Mouse (Mus musculus) hindbrain, embryonic 16.5 days (tissue): ENCODE measurements around the gene Slc24a4. TPM values are rescaled to one million over a fixed set of nuclear protein-coding genes. Genes with fewer than 3 reads are reported as not detected.

Source experiments
- ATAC-seq: fragments of 200-750 bp; cut with Nextera tagmentation; 2 replicates; pipeline ENCODE4 v1.8.0; 2017; ENCODE audit warnings: moderate TSS enrichment, moderate library complexity
- H3K27ac ChIP-seq: fragments of 300-500 bp; sonication (generic); 2 replicates; pipeline ENCODE4 v1.5.1; 2014; ENCODE audit warnings: low read depth, mild to moderate bottlenecking, control low read depth, low read length, moderate library complexity
- H3K27me3 ChIP-seq: fragments of 300-500 bp; sonication (generic); replicated peaks from 2 replicates; pipeline ENCODE4 v1.6.1; 2014; ENCODE audit warnings: low read length; ENCODE audit not compliant: control insufficient read depth, insufficient read depth
- H3K36me3 ChIP-seq: fragments of 300-500 bp; sonication (generic); 2 replicates; pipeline ENCODE4 v1.6.1; 2014; ENCODE audit warnings: mild to moderate bottlenecking, low read length, moderate library complexity, mixed read lengths; ENCODE audit not compliant: control insufficient read depth, insufficient read depth
- H3K4me1 ChIP-seq: fragments of 300-500 bp; sonication (generic); 2 replicates; pipeline ENCODE4 v1.6.1; 2014; ENCODE audit warnings: low read depth, low read length; ENCODE audit not compliant: control insufficient read depth, insufficient read depth
- H3K4me2 ChIP-seq: fragments of 300-500 bp; sonication (generic); 2 replicates; pipeline ENCODE4 v1.6.1; 2014; ENCODE audit warnings: mild to moderate bottlenecking, low read length, control low read depth, moderate library complexity
- H3K4me3 ChIP-seq: fragments of 300-500 bp; sonication (generic); 2 replicates; pipeline ENCODE4 v1.5.1; 2014; ENCODE audit warnings: mild to moderate bottlenecking, low read length, control low read depth, moderate library complexity
- H3K9ac ChIP-seq: fragments of 300-500 bp; sonication (generic); 2 replicates; pipeline ENCODE4 v1.6.1; 2014; ENCODE audit warnings: low read depth, mild to moderate bottlenecking, control low read depth, low read length, moderate library complexity
- H3K9me3 ChIP-seq: fragments of 300-500 bp; sonication (generic); 2 replicates; pipeline ENCODE4 v1.6.1; 2014; ENCODE audit warnings: mild to moderate bottlenecking, low read length, moderate library complexity; ENCODE audit not compliant: control insufficient read depth
- WGBS: fragments of 180-500 bp; shearing (Covaris S2); extraction: QIAGEN DNeasy Blood & Tissue Kit; methylation state at CpG from one replicate; pipeline ENCODE4 v1.1.7; 2014; 5-methylcytosine and 5-hydroxymethylcytosine counted together
- polyA plus RNA-seq: library from polyadenylated mRNA; unstranded; fragments of >200 nt; fragmentation: Nextera tagmentation; extraction: Ambion mirVana; gene quantifications from 2 replicates; pipeline ENCODE4 v1.2.1, GENCODE M21; 2015

Slc24a4 gene
- polyA plus RNA-seq, 1 experiment from 2014 or later, result 2.2 TPM

DNA sequence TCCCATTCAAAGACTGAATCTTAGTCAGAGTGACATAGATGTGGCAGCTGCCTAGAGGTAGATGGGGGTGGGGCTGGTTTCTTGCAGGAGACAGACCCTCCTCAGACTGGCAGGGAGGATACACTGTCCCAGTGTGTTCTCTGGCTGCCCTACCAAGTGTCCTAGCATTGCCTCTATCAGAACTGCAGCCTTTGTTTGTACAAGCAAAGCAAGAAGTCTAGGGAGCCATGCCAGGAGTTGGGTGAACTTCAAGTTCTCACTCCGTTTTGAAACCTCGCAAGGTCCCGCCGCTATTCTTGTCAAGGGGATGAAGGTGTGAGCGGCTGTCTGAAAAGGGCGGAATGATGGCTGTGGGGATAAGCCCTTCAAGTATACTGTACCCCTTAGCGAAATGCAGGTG, 22.7 kb downstream of the Slc24a4 start:
- Histone ChIP-seq H3K9ac (no peak overlapping the region), H3K4me3 (no peak overlapping the region), H3K4me2 (no peak overlapping the region), H3K4me1 (no peaks in the 10 kb centered on the region), H3K27me3 (no peaks in the 10 kb centered on the region), H3K27ac (no peak overlapping the region), H3K9me3 (no peaks in the 10 kb centered on the region), H3K36me3 (no peaks in the 10 kb centered on the region)
- no peak for ATAC-seq
- 89% methylated on average over 7 of the region's 7 CpGs for WGBS

DNA sequence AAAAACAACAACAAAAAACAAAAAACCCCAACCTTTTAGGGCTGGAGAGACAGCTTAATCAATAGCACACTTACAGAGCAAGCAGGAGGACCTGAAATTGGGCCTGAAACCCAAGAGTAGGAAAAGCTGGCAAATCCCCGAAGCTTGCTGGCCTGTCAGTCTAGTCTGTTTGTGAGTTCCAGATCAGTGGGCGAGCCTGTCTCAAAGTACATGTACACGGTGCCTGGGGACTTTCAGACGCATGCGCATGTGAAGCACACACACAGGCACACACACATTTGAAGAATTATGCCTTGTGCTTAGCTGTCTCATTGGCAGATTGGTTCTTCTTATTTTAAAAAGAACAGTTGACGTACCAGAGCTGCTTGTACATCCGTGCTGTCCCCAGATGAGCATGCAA, 25.3 kb downstream of the Slc24a4 start:
- H3K4me2 ChIP-seq, result no peak overlapping the region
- no peaks in the 10 kb centered on the region for H3K9me3 ChIP-seq
- H3K27me3 ChIP-seq, result no peaks in the 10 kb centered on the region
- H3K9ac ChIP-seq, result no peak overlapping the region
- WGBS, result 90% methylated on average over 7 of the region's 7 CpGs
- no peaks in the 10 kb centered on the region for H3K36me3 ChIP-seq
- no peak for ATAC-seq
- H3K27ac ChIP-seq, result no peak overlapping the region
- H3K4me1 ChIP-seq, result no peaks in the 10 kb centered on the region
- H3K4me3 ChIP-seq, result no peak overlapping the region

DNA sequence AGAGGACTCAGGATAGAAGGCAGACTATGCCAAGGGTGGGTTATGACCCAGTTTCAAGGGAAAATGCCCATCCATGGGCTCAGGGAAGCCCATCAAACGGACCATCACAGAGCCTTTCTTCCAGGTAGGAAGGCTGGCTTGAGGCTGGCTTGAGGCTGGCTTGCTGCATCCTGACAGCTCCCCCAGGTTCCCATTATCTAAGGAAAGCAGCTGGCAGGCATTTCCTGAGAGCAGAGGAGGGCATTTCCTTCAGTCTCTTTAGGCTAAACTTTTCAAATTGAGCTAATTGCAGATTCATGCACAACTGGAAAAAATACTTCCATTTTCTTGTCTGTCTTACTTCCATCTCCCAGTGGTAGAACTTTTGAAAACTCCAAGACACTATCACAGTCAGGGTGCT, 26.3 kb downstream of the Slc24a4 start:
- no peak for ATAC-seq
- H3K9me3 ChIP-seq, result no peaks in the 10 kb centered on the region

DNA sequence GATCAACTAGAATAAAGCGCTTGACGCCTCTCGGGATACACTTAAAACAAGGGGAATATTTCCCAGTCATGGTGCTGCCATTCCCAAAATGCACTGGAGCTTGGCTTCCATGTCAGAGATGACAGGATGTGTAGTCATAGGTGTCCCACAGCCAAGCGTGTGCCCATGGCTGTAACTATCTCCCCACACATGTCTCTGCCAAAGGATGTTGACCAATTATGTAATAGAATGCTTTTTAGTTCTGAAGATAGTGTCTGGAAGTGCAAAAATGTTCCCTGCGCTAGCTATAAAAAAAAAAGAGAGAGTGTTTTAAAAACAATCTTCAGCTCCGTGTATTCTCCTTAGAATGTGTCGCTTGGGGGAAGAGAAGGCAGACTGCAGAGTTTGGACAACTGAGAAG, 36.1 kb downstream of the Slc24a4 start:
- H3K9me3 ChIP-seq, result no peaks in the 10 kb centered on the region
- 91% methylated on average over 7 of the region's 7 CpGs for WGBS

More for the DNA sequence above, 26.3 kb downstream of the Slc24a4 start:
- no peak overlapping the region for H3K27ac ChIP-seq
- H3K36me3 ChIP-seq, result no peaks in the 10 kb centered on the region
- H3K4me2 ChIP-seq, result no peak overlapping the region
- no peaks in the 10 kb centered on the region for H3K27me3 ChIP-seq
- H3K4me1 ChIP-seq, result no peaks in the 10 kb centered on the region
- H3K9ac ChIP-seq, result no peak overlapping the region
- WGBS, result 56% methylated on average over 1 of the region's 1 CpGs
- H3K4me3 ChIP-seq, result no peak overlapping the region

DNA sequence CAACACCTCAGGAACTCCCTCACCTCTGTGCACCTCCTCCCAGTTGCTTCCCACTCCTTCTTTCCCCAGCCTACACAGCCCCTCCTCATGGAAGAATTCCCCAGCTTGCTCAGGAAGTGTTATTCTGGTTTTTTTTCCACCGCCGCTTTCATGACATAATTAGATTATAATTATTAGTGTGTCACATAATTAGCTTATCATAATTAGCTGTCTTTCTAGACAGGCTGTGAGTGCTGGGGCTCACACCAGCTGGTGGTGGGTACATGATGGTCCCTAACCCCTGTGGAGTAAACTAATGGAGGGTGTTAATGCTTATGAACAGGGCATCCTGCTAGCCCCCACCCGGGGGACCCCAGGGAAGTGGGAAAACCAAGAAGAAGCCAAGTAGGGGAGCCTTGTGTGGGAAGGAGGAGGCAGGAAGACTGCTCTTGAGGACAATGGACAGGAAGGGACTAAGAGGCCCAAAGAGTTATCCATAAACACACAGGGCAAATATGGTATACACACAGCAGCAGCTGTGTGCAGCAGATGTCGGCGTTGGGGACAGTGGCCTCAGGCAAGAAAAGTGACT, 38.2 kb downstream of the Slc24a4 start:
- H3K27me3 ChIP-seq, result no peaks in the 10 kb centered on the region
- no peaks in the 10 kb centered on the region for H3K9me3 ChIP-seq
- H3K27ac ChIP-seq, result no peak overlapping the region
- H3K4me3 ChIP-seq, result no peak overlapping the region
- H3K36me3 ChIP-seq, result no peaks in the 10 kb centered on the region
- ATAC-seq, result peak; percentile 62
- 49% methylated on average over 5 of the region's 5 CpGs for WGBS
- no peaks in the 10 kb centered on the region for H3K4me1 ChIP-seq
- H3K4me2 ChIP-seq, result no peak overlapping the region
- H3K9ac ChIP-seq, result no peak overlapping the region

More for the DNA sequence above, 36.1 kb downstream of the Slc24a4 start:
- Histone ChIP-seq H3K36me3 (no peaks in the 10 kb centered on the region), H3K4me2 (no peak overlapping the region), H3K9ac (no peak overlapping the region), H3K27me3 (no peaks in the 10 kb centered on the region), H3K4me1 (no peaks in the 10 kb centered on the region), H3K27ac (no peak overlapping the region), H3K4me3 (no peak overlapping the region)
- ATAC-seq, result no peak

DNA sequence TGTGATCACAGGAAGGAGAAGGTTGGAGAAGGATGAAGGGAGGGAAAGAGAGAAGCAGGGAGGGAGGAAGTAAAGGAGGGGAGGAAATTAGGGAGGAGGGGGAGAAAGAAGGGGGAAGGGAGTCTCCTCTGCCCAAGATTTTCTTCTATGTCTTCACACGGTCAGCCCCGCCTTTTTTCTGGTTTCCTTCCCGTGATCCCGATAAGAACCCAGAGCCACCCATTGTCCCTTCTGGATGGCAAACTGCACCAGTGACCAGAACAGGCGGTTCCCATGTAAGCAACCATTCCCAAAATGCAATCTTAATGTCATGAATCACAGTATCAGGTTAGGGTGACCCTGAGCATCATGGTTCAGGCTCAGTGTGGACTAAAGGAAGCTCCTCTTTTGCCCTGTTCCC, 38.8 kb downstream of the Slc24a4 start:
- no peaks in the 10 kb centered on the region for H3K36me3 ChIP-seq
- H3K27ac ChIP-seq, result no peak overlapping the region
- H3K27me3 ChIP-seq, result no peaks in the 10 kb centered on the region
- H3K9me3 ChIP-seq, result no peaks in the 10 kb centered on the region
- no peak for ATAC-seq
- H3K9ac ChIP-seq, result no peak overlapping the region
- WGBS, result 69% methylated on average over 5 of the region's 5 CpGs
- H3K4me2 ChIP-seq, result no peak overlapping the region
- no peak overlapping the region for H3K4me3 ChIP-seq
- H3K4me1 ChIP-seq, result no peaks in the 10 kb centered on the region

DNA sequence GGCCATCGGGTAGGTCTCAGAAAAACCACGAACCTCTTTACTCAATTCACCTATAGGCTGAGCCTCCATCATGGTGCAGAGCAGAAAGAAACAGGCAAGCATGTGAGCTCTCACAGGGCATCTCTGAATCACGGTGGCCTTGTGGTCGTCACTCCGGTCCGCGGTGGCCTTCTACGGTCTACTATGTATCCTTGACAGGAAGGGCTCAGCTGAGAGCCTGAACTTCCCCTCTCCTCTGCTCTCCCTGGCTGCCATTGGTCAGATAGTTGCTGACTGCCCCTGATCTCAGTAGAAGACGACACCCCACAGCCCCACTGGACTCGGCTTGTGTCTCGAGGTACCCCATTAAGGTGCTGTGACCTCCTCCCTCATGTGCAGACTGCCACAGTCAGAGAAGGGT, 44.2 kb downstream of the Slc24a4 start:
- no peak overlapping the region for H3K9ac ChIP-seq
- H3K27me3 ChIP-seq, result no peaks in the 10 kb centered on the region
- 90% methylated on average over 11 of the region's 11 CpGs for WGBS
- H3K36me3 ChIP-seq, result no peaks in the 10 kb centered on the region
- no peak for ATAC-seq
- H3K4me3 ChIP-seq, result no peak overlapping the region
- no peak overlapping the region for H3K27ac ChIP-seq
- no peak overlapping the region for H3K4me2 ChIP-seq
- H3K9me3 ChIP-seq, result no peaks in the 10 kb centered on the region
- H3K4me1 ChIP-seq, result no peaks in the 10 kb centered on the region

DNA sequence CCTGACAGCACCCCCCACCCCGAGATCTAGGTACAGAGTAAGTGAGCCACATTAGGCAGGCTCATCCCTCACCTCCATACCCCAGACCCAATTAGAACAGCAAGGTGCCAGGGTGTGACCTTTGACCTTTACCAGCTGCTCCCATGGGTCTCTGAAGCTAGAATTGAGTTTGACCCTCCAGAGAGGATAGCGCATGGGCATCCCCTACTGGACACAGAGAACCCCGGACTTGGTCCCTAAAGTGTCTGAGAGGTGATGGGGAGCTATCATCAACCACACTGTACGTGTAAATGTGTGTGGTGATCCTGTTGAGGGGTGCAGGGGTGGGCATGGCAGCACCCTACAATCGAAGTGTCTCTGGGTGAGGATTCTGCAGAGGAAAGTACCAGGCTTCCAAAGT, 44.8 kb downstream of the Slc24a4 start:
- H3K9me3 ChIP-seq, result no peaks in the 10 kb centered on the region
- H3K27me3 ChIP-seq, result no peaks in the 10 kb centered on the region
- 90% methylated on average over 5 of the region's 5 CpGs for whole genome bisulfite sequencing
- H3K4me1 ChIP-seq, result no peaks in the 10 kb centered on the region
- no peak overlapping the region for H3K9ac ChIP-seq
- no peak overlapping the region for H3K27ac ChIP-seq
- no peak overlapping the region for H3K4me3 ChIP-seq
- H3K4me2 ChIP-seq, result no peak overlapping the region
- no peaks in the 10 kb centered on the region for H3K36me3 ChIP-seq
- ATAC-seq, result no peak

DNA sequence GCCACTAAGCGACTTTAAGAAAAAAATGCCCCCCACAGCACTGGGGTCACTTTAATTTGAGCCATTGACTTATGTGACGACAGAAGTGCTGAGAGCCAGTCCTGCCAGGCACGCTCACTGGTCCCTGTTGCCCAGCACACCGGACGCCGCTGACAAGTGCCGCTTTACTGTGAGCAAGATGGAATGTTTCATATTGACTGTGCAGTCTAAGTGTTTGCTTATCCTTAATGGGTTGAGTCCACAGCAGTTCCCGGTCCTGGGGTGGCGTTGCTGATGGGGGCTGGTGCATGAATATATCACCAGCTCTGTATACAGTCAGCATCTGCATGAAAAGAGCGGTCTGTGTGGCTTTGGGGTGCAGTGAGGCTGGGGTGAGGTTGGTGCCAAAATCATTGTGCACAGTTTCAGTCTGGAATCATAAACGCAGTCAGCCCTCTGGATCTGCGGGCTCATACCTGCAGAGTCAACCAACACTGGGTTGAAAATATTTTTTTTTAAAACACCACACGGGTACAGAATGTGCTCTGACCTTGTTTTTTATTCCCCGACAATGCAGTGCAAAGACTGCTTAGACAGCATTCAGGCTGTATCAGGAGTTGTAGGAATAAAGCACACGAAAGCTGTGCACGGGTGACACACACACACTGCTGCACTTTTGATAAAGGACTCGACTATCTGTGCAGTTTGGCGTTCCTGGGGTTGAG, 52.0 kb downstream of the Slc24a4 start:
- Histone ChIP-seq H3K27me3 (no peaks in the 10 kb centered on the region), H3K4me1 (peaks cover 2% of the 10 kb centered on the region; the same call in 1 of the 2 replicates), H3K4me2 (no peak overlapping the region), H3K36me3 (no peaks in the 10 kb centered on the region), H3K9me3 (no peaks in the 10 kb centered on the region), H3K9ac (no peak overlapping the region), H3K27ac (no peak overlapping the region), H3K4me3 (no peak overlapping the region)
- ATAC-seq, result no peak
- WGBS, result 82% methylated on average over 18 of the region's 18 CpGs
